Mouse (Mus musculus) B cell, adult 2 months (primary cell): ENCODE measurements around the gene Cers6.

Experiments used
- DNase-seq, 2 experiments: peaks; one replicate each; pipeline ENCODE4 v3.0.0; 2022

The Cers6 gene

GRCm38 (mm10) chr2:68924344-68924743 is 63.1 kb downstream of the Cers6 start:
- DNase-seq, result no peak

- no peak for DNase-seq
These were observed 64.3 kb downstream of the Cers6 start for GRCm38 (mm10) chr2:68925542-68925941.

GRCm38 (mm10) chr2:68926913-68927790 is 65.9 kb downstream of the Cers6 start:
- no peak for DNase-seq

GRCm38 (mm10) chr2:68932240-68932639 is 71.0 kb downstream of the Cers6 start:
- DNase-seq, result no peak

- DNase-seq, result no peak
These were observed 71.4 kb downstream of the Cers6 start for GRCm38 (mm10) chr2:68932656-68933055.

- DNase-seq, result no peak
These were observed 73.4 kb downstream of the Cers6 start for GRCm38 (mm10) chr2:68934651-68935050.

- DNase-seq, result no peak
These were observed 74.6 kb downstream of the Cers6 start for GRCm38 (mm10) chr2:68935721-68936294.

- DNase-seq, result no peak
These were observed 75.5 kb downstream of the Cers6 start for GRCm38 (mm10) chr2:68936773-68937172.

- DNase-seq, result no peak
These were observed 76.6 kb downstream of the Cers6 start for GRCm38 (mm10) chr2:68937833-68938232.

GRCm38 (mm10) chr2:68944898-68945297 is 83.7 kb downstream of the Cers6 start:
- DNase-seq, result no peak

GRCm38 (mm10) chr2:68945976-68946375 is 84.7 kb downstream of the Cers6 start:
- no peak for DNase-seq

GRCm38 (mm10) chr2:68946819-68947218 is 85.6 kb downstream of the Cers6 start:
- DNase-seq, result no peak

- no peak for DNase-seq
These were observed 87.9 kb downstream of the Cers6 start for GRCm38 (mm10) chr2:68949137-68949536.

GRCm38 (mm10) chr2:68949728-68950127 is 88.5 kb downstream of the Cers6 start:
- no peak for DNase-seq

- no peak for DNase-seq
These were observed 90.5 kb downstream of the Cers6 start for GRCm38 (mm10) chr2:68951706-68952105.

GRCm38 (mm10) chr2:68953688-68954087 is 92.4 kb downstream of the Cers6 start:
- peak; percentile 3 to 8 for DNase-seq

- no peak for DNase-seq
These were observed 94.3 kb downstream of the Cers6 start for GRCm38 (mm10) chr2:68955496-68955895.

GRCm38 (mm10) chr2:68956146-68956545 is 94.9 kb downstream of the Cers6 start:
- no peak for DNase-seq

- DNase-seq, result no peak
These were observed 96.6 kb downstream of the Cers6 start for GRCm38 (mm10) chr2:68957831-68958230.

- DNase-seq, result no peak
These were observed 98.3 kb downstream of the Cers6 start for GRCm38 (mm10) chr2:68959573-68959972.

- no peak for DNase-seq
These were observed 98.8 kb downstream of the Cers6 start for GRCm38 (mm10) chr2:68960060-68960459.

- no peak for DNase-seq
These were observed 99.4 kb downstream of the Cers6 start for GRCm38 (mm10) chr2:68960620-68961019.

GRCm38 (mm10) chr2:68966360-68966759 is 105.1 kb downstream of the Cers6 start:
- no peak for DNase-seq

GRCm38 (mm10) chr2:68968028-68968427 is 106.8 kb downstream of the Cers6 start:
- DNase-seq, result no peak
